Mouse (Mus musculus): ENCODE data around the gene Xpnpep2. TPM values are rescaled to one million over a fixed set of nuclear protein-coding genes. Genes with fewer than 3 reads are reported as not detected.

The Xpnpep2 gene
- polyA plus RNA-seq, 1 experiment from 2014 or later, result not detected

DNA sequence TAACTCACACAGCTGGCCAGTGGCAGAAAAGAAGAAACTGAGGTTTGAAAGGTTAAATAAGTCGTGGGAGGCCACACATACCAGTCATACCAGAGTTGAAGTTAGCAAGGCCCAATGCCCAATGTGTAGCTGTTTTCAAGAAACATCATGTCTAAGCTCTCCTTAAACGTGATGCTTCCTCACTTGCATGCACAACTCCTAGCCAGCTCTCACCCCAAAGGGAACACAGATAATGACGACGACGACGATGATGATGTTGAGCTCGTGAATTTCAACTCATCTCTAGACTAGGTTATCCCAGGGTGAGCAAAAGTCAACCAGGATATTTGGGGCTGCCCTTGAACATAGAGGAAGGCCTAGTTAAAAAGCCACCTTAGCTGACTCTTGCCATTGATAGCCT is 43.6 kb downstream of the Xpnpep2 start:
- Histone ChIP-seq H3K4me3 (ENCODE audit: low read depth, low read length) (no peak overlapping the region), H3K9me3 (replicated peaks; ENCODE audit: control insufficient read depth, low read length) (no peaks in the 10 kb centered on the region), H3K27ac (ENCODE audit: low read length) (no peak overlapping the region), H3K9ac (ENCODE audit: low read depth, low read length) (no peak overlapping the region), H3K27me3 (ENCODE audit: control insufficient read depth, insufficient read depth, low read depth, low read length) (no peaks in the 10 kb centered on the region), H3K4me1 (ENCODE audit: control insufficient read depth, low read depth, low read length) (peaks cover 21% of the 10 kb centered on the region), H3K4me2 (ENCODE audit: low read depth, low read length) (no peak overlapping the region), H3K36me3 (ENCODE audit: control insufficient read depth, insufficient read depth) (no peaks in the 10 kb centered on the region)
- no peak for ATAC-seq (ENCODE audit: low read depth)
- WGBS (ENCODE audit: insufficient replicate concordance), result 52% methylated on average over 7 of the region's 7 CpGs

DNA sequence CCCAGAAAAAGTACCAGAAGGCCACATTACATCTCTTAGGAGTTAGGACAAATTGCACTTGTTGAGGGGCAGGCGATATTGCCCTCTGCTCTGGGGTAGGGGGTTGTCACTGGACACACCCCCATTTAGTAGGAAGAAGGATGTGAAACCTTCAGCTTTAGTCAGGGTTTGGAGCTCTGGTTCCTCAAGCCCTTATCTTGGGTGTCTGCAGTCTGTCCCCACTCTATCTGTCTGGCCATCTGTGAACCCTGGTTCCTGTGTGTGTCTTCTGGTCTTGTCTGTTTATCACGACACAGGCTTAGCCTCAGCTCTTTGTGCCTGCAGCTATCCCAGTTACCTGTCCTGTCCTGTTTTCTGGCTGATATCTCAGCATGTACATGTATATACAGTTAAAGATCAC is 44.9 kb downstream of the Xpnpep2 start:
- peak; percentile 99 for ATAC-seq (ENCODE audit: low read depth)
- H3K4me2 ChIP-seq (ENCODE audit: low read depth, low read length), result 0 out of 2 replicates have a peak overlapping the region, but pooled peaks have one; percentile 0
- H3K9ac ChIP-seq (ENCODE audit: low read depth, low read length), result no peak overlapping the region
- H3K27me3 ChIP-seq (ENCODE audit: control insufficient read depth, insufficient read depth, low read depth, low read length), result no peaks in the 10 kb centered on the region
- WGBS (ENCODE audit: insufficient replicate concordance), result 38% methylated on average over 2 of the region's 2 CpGs
- no peak overlapping the region for H3K4me3 ChIP-seq (ENCODE audit: low read depth, low read length)
- H3K9me3 ChIP-seq (replicated peaks; ENCODE audit: control insufficient read depth, low read length), result no peaks in the 10 kb centered on the region
- H3K36me3 ChIP-seq (ENCODE audit: control insufficient read depth, insufficient read depth), result no peaks in the 10 kb centered on the region
- H3K4me1 ChIP-seq (ENCODE audit: control insufficient read depth, low read depth, low read length), result peaks cover 21% of the 10 kb centered on the region
- H3K27ac ChIP-seq (ENCODE audit: low read length), result peak overlapping the region; percentile 61; the same call in 1 of the 2 replicates

DNA sequence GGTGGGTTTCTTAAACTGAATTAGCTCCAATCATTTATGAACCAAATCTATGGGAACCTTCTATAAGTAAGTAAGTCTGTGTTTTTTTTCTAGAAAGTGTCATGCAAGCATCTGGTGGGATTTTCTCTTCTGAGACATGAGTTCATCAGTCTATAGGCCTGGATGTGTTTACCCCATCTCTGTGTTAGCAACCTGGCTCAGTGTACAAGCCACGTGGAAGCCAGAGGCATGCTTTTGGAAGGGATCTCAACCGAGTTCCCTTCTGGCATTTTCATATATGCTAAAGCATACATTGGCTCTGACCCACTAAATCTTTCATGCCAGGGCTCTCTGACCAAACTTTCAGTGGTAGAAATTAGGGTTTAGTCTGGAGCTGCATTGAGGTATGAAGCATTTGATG is 45.4 kb downstream of the Xpnpep2 start:
- Histone ChIP-seq H3K27ac (ENCODE audit: low read length) (peak overlapping the region; percentile 61; the same call in 1 of the 2 replicates), H3K4me3 (ENCODE audit: low read depth, low read length) (no peak overlapping the region), H3K4me1 (ENCODE audit: control insufficient read depth, low read depth, low read length) (peaks cover 21% of the 10 kb centered on the region), H3K4me2 (ENCODE audit: low read depth, low read length) (0 out of 2 replicates have a peak overlapping the region, but pooled peaks have one; percentile 0), H3K36me3 (ENCODE audit: control insufficient read depth, insufficient read depth) (no peaks in the 10 kb centered on the region), H3K27me3 (ENCODE audit: control insufficient read depth, insufficient read depth, low read depth, low read length) (no peaks in the 10 kb centered on the region), H3K9me3 (replicated peaks; ENCODE audit: control insufficient read depth, low read length) (no peaks in the 10 kb centered on the region), H3K9ac (ENCODE audit: low read depth, low read length) (0 out of 2 replicates have a peak overlapping the region, but pooled peaks have one; percentile 9)
- ATAC-seq (ENCODE audit: low read depth), result no peak
- 32% methylated on average over 2 of the region's 2 CpGs for WGBS (ENCODE audit: insufficient replicate concordance)

DNA sequence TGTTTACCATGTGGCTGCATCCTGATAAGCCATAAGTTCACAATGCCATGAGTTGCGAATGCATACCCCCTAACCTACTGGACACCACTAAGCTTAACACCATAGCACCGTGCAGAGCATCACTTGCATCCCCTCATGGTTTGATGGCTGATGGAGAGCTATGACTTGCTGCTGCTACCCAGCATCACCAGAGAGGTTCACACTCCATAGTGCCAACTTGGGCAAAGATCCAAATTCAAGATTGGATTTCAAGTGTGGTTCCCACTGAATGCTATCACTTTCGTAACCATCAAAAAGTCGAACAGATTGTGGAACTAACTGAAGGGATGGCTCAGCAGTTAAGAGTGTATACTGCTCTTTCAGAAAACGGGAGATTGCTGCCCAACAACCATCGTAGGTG is 47.0 kb downstream of the Xpnpep2 start:
- WGBS (ENCODE audit: insufficient replicate concordance), result 72% methylated on average over 6 of the region's 6 CpGs
- H3K4me3 ChIP-seq (ENCODE audit: low read depth, low read length), result no peak overlapping the region
- H3K36me3 ChIP-seq (ENCODE audit: control insufficient read depth, insufficient read depth), result no peaks in the 10 kb centered on the region

DNA sequence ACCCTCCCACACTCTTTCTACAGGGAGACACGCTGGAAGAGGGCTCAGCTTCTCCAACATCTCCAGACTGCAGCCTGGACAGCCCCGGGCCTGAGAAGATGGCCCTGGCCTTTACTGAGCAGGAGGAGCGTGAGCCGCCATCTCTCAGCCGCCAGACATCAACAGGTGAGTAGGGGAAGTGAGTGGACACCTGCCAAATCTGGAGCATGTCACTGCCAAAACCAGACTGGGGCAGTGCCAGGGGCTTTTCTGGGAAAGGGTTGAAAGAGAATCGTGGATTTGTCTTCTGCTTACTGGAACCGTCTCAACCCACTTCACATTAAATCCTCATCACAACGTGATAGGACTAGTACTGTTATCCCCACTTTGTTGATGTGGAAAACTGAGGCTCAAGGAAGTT is 48.9 kb downstream of the Xpnpep2 start:
- Histone ChIP-seq H3K4me3 (ENCODE audit: low read depth, low read length) (no peak overlapping the region), H3K9me3 (replicated peaks; ENCODE audit: control insufficient read depth, low read length) (no peaks in the 10 kb centered on the region), H3K36me3 (ENCODE audit: control insufficient read depth, insufficient read depth) (no peaks in the 10 kb centered on the region), H3K27me3 (ENCODE audit: control insufficient read depth, insufficient read depth, low read depth, low read length) (no peaks in the 10 kb centered on the region), H3K27ac (ENCODE audit: low read length) (no peak overlapping the region), H3K4me2 (ENCODE audit: low read depth, low read length) (no peak overlapping the region), H3K9ac (ENCODE audit: low read depth, low read length) (no peak overlapping the region), H3K4me1 (ENCODE audit: control insufficient read depth, low read depth, low read length) (peaks cover 20% of the 10 kb centered on the region)
- 71% methylated on average over 8 of the region's 8 CpGs for WGBS (ENCODE audit: insufficient replicate concordance)
- no peak for ATAC-seq (ENCODE audit: low read depth)

More for the DNA sequence above, 47.0 kb downstream of the Xpnpep2 start:
- Histone ChIP-seq H3K27me3 (ENCODE audit: control insufficient read depth, insufficient read depth, low read depth, low read length) (no peaks in the 10 kb centered on the region), H3K4me1 (ENCODE audit: control insufficient read depth, low read depth, low read length) (peaks cover 21% of the 10 kb centered on the region), H3K4me2 (ENCODE audit: low read depth, low read length) (no peak overlapping the region), H3K9me3 (replicated peaks; ENCODE audit: control insufficient read depth, low read length) (no peaks in the 10 kb centered on the region), H3K27ac (ENCODE audit: low read length) (no peak overlapping the region), H3K9ac (ENCODE audit: low read depth, low read length) (no peak overlapping the region)
- ATAC-seq (ENCODE audit: low read depth), result no peak

DNA sequence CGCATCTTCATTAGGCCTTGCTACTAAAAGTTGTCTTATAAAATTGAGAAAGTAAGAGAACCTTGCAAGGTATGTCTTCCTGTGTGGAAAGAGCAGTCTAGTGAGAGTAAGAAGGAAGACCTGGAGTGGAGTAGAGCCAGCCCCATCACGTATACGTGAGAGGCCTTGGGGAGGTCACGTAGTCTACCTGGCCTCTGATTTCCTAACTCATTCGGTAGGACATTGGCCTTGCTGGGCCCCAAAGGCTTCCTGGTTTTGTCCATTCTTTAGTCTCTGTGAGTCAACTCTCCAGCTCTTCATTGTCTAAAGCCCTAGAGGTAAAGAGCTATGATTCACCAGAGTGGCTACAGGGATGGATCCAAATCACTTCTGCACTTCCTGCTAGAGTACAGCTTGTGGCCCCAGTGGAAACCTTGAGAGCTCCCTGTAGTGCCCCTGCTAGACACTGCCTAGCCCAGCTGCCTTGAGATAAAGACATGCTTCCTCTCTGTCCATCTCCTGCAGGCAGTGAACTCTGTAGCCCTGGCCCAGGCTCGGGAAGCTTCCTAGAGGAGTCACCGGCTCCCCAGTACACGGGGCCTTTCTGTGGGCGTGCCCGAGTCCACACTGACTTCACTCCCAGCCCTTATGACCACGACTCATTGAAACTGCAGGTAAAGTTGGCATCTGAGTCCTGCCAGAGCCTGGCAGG is 49.8 kb downstream of the Xpnpep2 start:
- no peak for ATAC-seq (ENCODE audit: low read depth)
- no peaks in the 10 kb centered on the region for H3K27me3 ChIP-seq (ENCODE audit: control insufficient read depth, insufficient read depth, low read depth, low read length)
- H3K27ac ChIP-seq (ENCODE audit: low read length), result no peak overlapping the region

DNA sequence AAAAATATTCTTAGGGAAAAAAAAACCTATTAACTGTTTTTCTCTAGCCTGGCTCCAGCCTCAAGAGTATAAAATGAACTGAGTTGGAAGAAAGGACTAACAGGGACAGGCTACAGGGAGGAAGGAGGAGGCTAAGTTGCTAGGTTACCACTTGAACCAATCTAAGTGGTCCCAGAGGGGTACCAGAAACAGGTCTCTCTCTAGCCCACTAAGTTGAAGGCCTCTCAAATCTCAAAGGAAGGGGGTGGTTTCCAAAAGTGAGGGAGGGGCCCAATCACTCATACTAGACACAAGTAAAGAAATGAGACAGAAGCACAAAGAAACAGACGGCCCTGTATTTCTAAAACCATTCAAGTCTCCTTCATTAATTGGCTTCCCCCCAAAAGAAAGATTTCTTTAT is 61.4 kb downstream of the Xpnpep2 start:
- H3K4me1 ChIP-seq (ENCODE audit: control insufficient read depth, low read depth, low read length), result no peaks in the 10 kb centered on the region
- H3K9me3 ChIP-seq (replicated peaks; ENCODE audit: control insufficient read depth, low read length), result no peaks in the 10 kb centered on the region
- no peak overlapping the region for H3K9ac ChIP-seq (ENCODE audit: low read depth, low read length)
- ATAC-seq (ENCODE audit: low read depth), result no peak
- H3K4me2 ChIP-seq (ENCODE audit: low read depth, low read length), result no peak overlapping the region
- no peak overlapping the region for H3K27ac ChIP-seq (ENCODE audit: low read length)
- no peaks in the 10 kb centered on the region for H3K27me3 ChIP-seq (ENCODE audit: control insufficient read depth, insufficient read depth, low read depth, low read length)
- no peak overlapping the region for H3K4me3 ChIP-seq (ENCODE audit: low read depth, low read length)
- H3K36me3 ChIP-seq (ENCODE audit: control insufficient read depth, insufficient read depth), result no peaks in the 10 kb centered on the region
- WGBS (ENCODE audit: insufficient replicate concordance), result 61% methylated on average over 1 of the region's 1 CpGs

More for the DNA sequence above, 49.8 kb downstream of the Xpnpep2 start:
- Histone ChIP-seq H3K9me3 (replicated peaks; ENCODE audit: control insufficient read depth, low read length) (no peaks in the 10 kb centered on the region), H3K36me3 (ENCODE audit: control insufficient read depth, insufficient read depth) (no peaks in the 10 kb centered on the region), H3K4me1 (ENCODE audit: control insufficient read depth, low read depth, low read length) (peaks cover 10% of the 10 kb centered on the region), H3K4me2 (ENCODE audit: low read depth, low read length) (no peak overlapping the region), H3K9ac (ENCODE audit: low read depth, low read length) (no peak overlapping the region), H3K4me3 (ENCODE audit: low read depth, low read length) (no peak overlapping the region)
- 70% methylated on average over 11 of the region's 11 CpGs for WGBS (ENCODE audit: insufficient replicate concordance)

DNA sequence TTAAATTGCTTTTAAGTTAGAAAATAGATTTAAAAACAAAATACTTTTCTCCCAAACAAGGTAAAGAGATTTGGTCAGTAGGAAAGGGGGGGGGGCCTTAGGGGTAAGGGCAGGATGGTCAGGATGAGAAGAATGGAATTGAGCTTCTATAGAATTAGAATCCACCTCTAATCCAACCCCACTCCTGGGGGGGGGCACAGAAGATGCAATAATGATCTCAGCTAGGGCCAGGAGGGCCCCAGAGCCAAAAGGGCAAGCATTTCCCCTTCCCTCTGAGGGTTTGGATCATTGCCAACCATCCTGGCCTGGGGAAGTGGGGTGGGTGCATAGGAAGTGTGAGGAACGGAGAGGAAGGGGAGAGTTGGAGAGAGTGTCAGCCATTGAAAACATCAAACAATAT is 61.8 kb downstream of the Xpnpep2 start:
- Histone ChIP-seq H3K4me3 (ENCODE audit: low read depth, low read length) (no peak overlapping the region), H3K4me1 (ENCODE audit: control insufficient read depth, low read depth, low read length) (no peaks in the 10 kb centered on the region), H3K9ac (ENCODE audit: low read depth, low read length) (no peak overlapping the region), H3K27me3 (ENCODE audit: control insufficient read depth, insufficient read depth, low read depth, low read length) (no peaks in the 10 kb centered on the region), H3K36me3 (ENCODE audit: control insufficient read depth, insufficient read depth) (no peaks in the 10 kb centered on the region), H3K27ac (ENCODE audit: low read length) (no peak overlapping the region), H3K4me2 (ENCODE audit: low read depth, low read length) (no peak overlapping the region), H3K9me3 (replicated peaks; ENCODE audit: control insufficient read depth, low read length) (no peaks in the 10 kb centered on the region)
- ATAC-seq (ENCODE audit: low read depth), result no peak
- 30% methylated on average over 1 of the region's 1 CpGs for WGBS (ENCODE audit: insufficient replicate concordance)

DNA sequence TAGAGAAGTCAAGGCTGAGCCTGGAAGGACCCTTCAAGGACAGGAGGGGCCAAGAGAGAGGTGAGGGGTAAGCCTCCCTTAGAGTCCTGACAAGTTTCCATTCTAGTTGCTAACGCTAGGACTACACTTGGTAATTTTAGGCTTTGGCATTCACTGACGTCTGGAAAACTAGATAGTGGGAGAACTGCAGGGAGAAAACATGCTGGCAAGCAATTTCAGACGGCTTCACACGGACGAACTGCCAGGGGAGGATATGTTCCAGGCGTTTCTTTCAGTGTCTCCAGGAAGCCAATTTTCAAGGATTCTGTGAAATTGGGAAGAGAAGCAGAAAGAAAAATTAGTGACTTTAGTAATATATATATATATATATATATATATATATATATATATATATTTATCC is 73.3 kb downstream of the Xpnpep2 start:
- H3K9me3 ChIP-seq (replicated peaks; ENCODE audit: control insufficient read depth, low read length), result no peaks in the 10 kb centered on the region
- H3K9ac ChIP-seq (ENCODE audit: low read depth, low read length), result no peak overlapping the region
- ATAC-seq (ENCODE audit: low read depth), result no peak
- WGBS (ENCODE audit: insufficient replicate concordance), result 62% methylated on average over 6 of the region's 6 CpGs
- no peaks in the 10 kb centered on the region; the same call in 1 of the 2 replicates for H3K36me3 ChIP-seq (ENCODE audit: control insufficient read depth, insufficient read depth)
- H3K4me1 ChIP-seq (ENCODE audit: control insufficient read depth, low read depth, low read length), result no peaks in the 10 kb centered on the region
- H3K27ac ChIP-seq (ENCODE audit: low read length), result no peak overlapping the region
- H3K4me3 ChIP-seq (ENCODE audit: low read depth, low read length), result no peak overlapping the region
- H3K4me2 ChIP-seq (ENCODE audit: low read depth, low read length), result no peak overlapping the region
- H3K27me3 ChIP-seq (ENCODE audit: control insufficient read depth, insufficient read depth, low read depth, low read length), result no peaks in the 10 kb centered on the region

All from liver, embryonic 16.5 days (tissue).